In genomic region chr11:88059141-88059540, GRCm38 (mm10) we compare ENCODE assay signal across 8 mouse cellular contexts. TPM values are rescaled to one million over a fixed set of nuclear protein-coding genes. Genes with fewer than 3 reads are reported as not detected.
DNase-seq lines count a peak whose midpoint lies in the region; ATAC-seq and TF ChIP-seq lines count a peak whose summit lies in the region.

No protein-coding gene starts in this region.

- 45% methylated on average over 2 of the region's 2 CpGs for WGBS in embryonic facial prominence, embryonic 11.5 days

- CTCF ChIA-PET in Patski (lab: Charles Lee): interaction anchor here (0.7 to 4.6 kb wide), 16 partner anchors 8 to 770 kb away, joined by 3 to 58 read pairs (median 4); partner anchors contain the start of genes Srsf1 and Vezf1

- in situ Hi-C loops in Patski (cut with MboI; ENCODE audit: low pct_unique_long_range_greater_than_20kb): loop anchor here (5.0 to 10.0 kb wide), 2 partner anchors 138 to 766 kb away; no protein-coding TSS in a partner anchor

- intact Hi-C loops in heart, postnatal 36 days (cut with DNase I): loop anchor here (2.0 to 10.0 kb wide), 4 partner anchors 130 to 763 kb away; no protein-coding TSS in a partner anchor

- POLR2A ChIA-PET in Patski (lab: Charles Lee): interaction anchor here (0.8 to 1.2 kb wide), 2 partner anchors 10 to 141 kb away, joined by 3 to 4 read pairs; no protein-coding TSS in a partner anchor

- H3K9me3 ChIP-seq in embryonic facial prominence, embryonic 11.5 days (replicated peaks; ENCODE audit: control insufficient read depth, low read length): no peaks in the 10 kb centered on the region

- ATAC-seq in Patski: peak; percentile 87
- ATAC-seq in embryonic facial prominence, embryonic 11.5 days (replicated peaks; ENCODE audit: insufficient number of reproducible peaks, low FRiP score, low TSS enrichment, low read depth): peak; percentile 77; the same call in 1 of the 2 replicates

- TF ChIP-seq CTCF in Patski (IDR thresholded peaks at IDR 0.05): peak; percentile 85

- no peak overlapping the region; the same call in 1 of the 2 replicates for H3K4me3 ChIP-seq in embryonic facial prominence, embryonic 11.5 days (ENCODE audit: low read depth, low read length)

- no peak overlapping the region for H3K27ac ChIP-seq in embryonic facial prominence, embryonic 11.5 days (replicated peaks; ENCODE audit: low read depth, low read length)

- H3K9ac ChIP-seq in embryonic facial prominence, embryonic 11.5 days (replicated peaks; ENCODE audit: low read length): no peak overlapping the region

- H3K36me3 ChIP-seq in embryonic facial prominence, embryonic 11.5 days (replicated peaks; ENCODE audit: control insufficient read depth, insufficient read depth, low read depth, low read length): no peaks in the 10 kb centered on the region

- no peak overlapping the region for H3K4me2 ChIP-seq in embryonic facial prominence, embryonic 11.5 days (ENCODE audit: low read depth, low read length)

- DNase-seq in layer of hippocampus, adult 11-12 months (ENCODE audit: low spot score): peak; percentile 49
- DNase-seq in layer of hippocampus, postnatal 36 days: no peak
- no peak for DNase-seq in Patski (ENCODE audit: low read depth, low spot score)
- DNase-seq in embryonic facial prominence, embryonic 11.5 days (ENCODE audit: low spot score): peak; percentile 83
- peak; percentile 25 to 48 for DNase-seq in heart, postnatal 36 days
- peak; percentile 43 to 64 for DNase-seq in kidney, postnatal 4 days
- peak; percentile 78 for DNase-seq in mesoderm, embryonic 11.5 days (ENCODE audit: low read depth, low spot score)
- DNase-seq in thymus, postnatal 4 days: peak; percentile 34

- H3K27me3 ChIP-seq in Patski: no peaks in the 10 kb centered on the region
- H3K27me3 ChIP-seq in embryonic facial prominence, embryonic 11.5 days (ENCODE audit: control insufficient read depth, insufficient read depth, low read length): no peaks in the 10 kb centered on the region

- H3K4me1 ChIP-seq in embryonic facial prominence, embryonic 11.5 days (ENCODE audit: control insufficient read depth, insufficient read depth, low read length): no peaks in the 10 kb centered on the region

RNA-seq across cellular contexts. Expression of gene Vezf1, which starts 8.9 kb away (rescaled TPM):
- total RNA-seq in layer of hippocampus, postnatal 36 days (2021): 10 to 100 TPM; 20.2 to 22.6 TPM
- 56.7 TPM for polyA plus RNA-seq in Patski (2021)
- 63.1 and 69.3 TPM in 2 replicates for polyA plus RNA-seq in embryonic facial prominence, embryonic 11.5 days (2014; fragmentation: Nextera tagmentation; extraction: Ambion mirVana)
- 10 to 100 TPM; 45.0 to 46.7 TPM for total RNA-seq in heart, postnatal 36 days (2021)

RNA-seq across cellular contexts. Expression of gene Srsf1, which starts 12.0 kb away (rescaled TPM):
- 100 to 1,000 TPM; 232 to 248 TPM for total RNA-seq in layer of hippocampus, postnatal 36 days (2021)
- 301 TPM for polyA plus RNA-seq in Patski (2021)
- polyA plus RNA-seq in embryonic facial prominence, embryonic 11.5 days (2014; fragmentation: Nextera tagmentation; extraction: Ambion mirVana): 525 and 569 TPM in 2 replicates
- total RNA-seq in heart, postnatal 36 days (2021): 10 to 100 TPM; 80.2 to 99.7 TPM

RNA-seq across cellular contexts. Expression of gene Cuedc1, which starts 38.7 kb away (rescaled TPM):
- total RNA-seq in layer of hippocampus, postnatal 36 days (2021): 10 to 100 TPM; 27.9 to 31.4 TPM
- 42.0 TPM for polyA plus RNA-seq in Patski (2021)
- 11.2 and 13.1 TPM in 2 replicates for polyA plus RNA-seq in embryonic facial prominence, embryonic 11.5 days (2014; fragmentation: Nextera tagmentation; extraction: Ambion mirVana)
- 10 to 100 TPM; 47.9 to 54.2 TPM for total RNA-seq in heart, postnatal 36 days (2021)

Comparison
In these comparisons a context has a peak if more than half of its experiments do, and no peak if none do; other contexts are left out.
1. DNase-seq: peak in layer of hippocampus, adult 11-12 months (single experiment), embryonic facial prominence, embryonic 11.5 days (single experiment), heart, postnatal 36 days (2 of 2), kidney, postnatal 4 days (2 of 2), mesoderm, embryonic 11.5 days (single experiment) and thymus, postnatal 4 days (single experiment); none in layer of hippocampus, postnatal 36 days (0 of 2) and Patski (single experiment).